Mouse (Mus musculus) kidney, postnatal 0 days (tissue): ENCODE measurements at regions not wholly inside any gene's neighbourhood (a gene's known extent, or its start where the extent isn't known, plus 50 kb on each side); places are given as distances from the start of the nearest gene placed in this dataset.
A peak's percentile ranks its signal among the peaks of the same experiment; 100 is the strongest.

Experiments used
- ATAC-seq: fragments of 200-750 bp; cut with Nextera tagmentation; replicated peaks from 2 replicates; pipeline ENCODE4 v1.8.0; 2017; ENCODE audit warnings: low read depth, moderate number of reproducible peaks, moderate TSS enrichment, moderate library complexity; ENCODE audit not compliant: low FRiP score
- DNase-seq: peaks from one replicate; pipeline ENCODE4 v3.0.0-alpha.2; 2016; ENCODE audit warnings: low spot score
- H3K27ac ChIP-seq: fragments of 300-500 bp; sonication (generic); 2 replicates; pipeline ENCODE4 v1.5.1; 2014; ENCODE audit warnings: mild to moderate bottlenecking
- H3K27me3 ChIP-seq: fragments of 300-500 bp; sonication (generic); 2 replicates; pipeline ENCODE4 v1.6.1; 2014; ENCODE audit warnings: low read length, mixed read lengths; ENCODE audit not compliant: insufficient read depth
- H3K36me3 ChIP-seq: fragments of 300-500 bp; sonication (generic); 2 replicates; pipeline ENCODE4 v1.6.1; 2014; ENCODE audit warnings: low read length, mixed read lengths; ENCODE audit not compliant: insufficient read depth
- H3K4me1 ChIP-seq: fragments of 300-500 bp; sonication (generic); replicated peaks from 2 replicates; pipeline ENCODE4 v1.6.1; 2014; ENCODE audit warnings: antibody characterized with exemption, low read length, mixed read lengths; ENCODE audit not compliant: insufficient read depth
- H3K4me2 ChIP-seq: fragments of 300-500 bp; sonication (generic); 2 replicates; pipeline ENCODE4 v1.6.1; 2014; ENCODE audit warnings: mild to moderate bottlenecking, low read length, moderate library complexity, mixed read lengths
- H3K4me3 ChIP-seq: fragments of 300-500 bp; sonication (generic); replicated peaks from 2 replicates; pipeline ENCODE4 v1.5.1; 2014; ENCODE audit warnings: low read depth, low read length
- H3K9ac ChIP-seq: fragments of 300-500 bp; sonication (generic); 2 replicates; pipeline ENCODE4 v1.6.1; 2014; ENCODE audit warnings: low read depth, low read length
- H3K9me3 ChIP-seq: fragments of 300-500 bp; sonication (generic); replicated peaks from 2 replicates; pipeline ENCODE4 v1.6.1; 2016; ENCODE audit warnings: low read length, inconsistent platforms, mixed read lengths
- CTCF ChIP-seq: IDR thresholded peaks from 2 replicates; pipeline ENCODE4 v1.5.1; 2016; ENCODE audit warnings: antibody characterized with exemption, low read depth, mild to moderate bottlenecking, moderate library complexity
- WGBS: fragments of 180-500 bp; shearing (Covaris S2); extraction: QIAGEN DNeasy Blood & Tissue Kit; methylation state at CpG from one replicate; pipeline ENCODE4 v1.1.7; 2014; 5-methylcytosine and 5-hydroxymethylcytosine counted together

- WGBS: 69% methylated on average over 3 of the region's 3 CpGs
- ATAC-seq: no peak; the same call in 1 of the 2 replicates
- no peak for DNase-seq
- no peaks in the 10 kb centered on the region for H3K27me3 ChIP-seq
- no peak overlapping the region for H3K4me3 ChIP-seq
- no peak overlapping the region for H3K4me2 ChIP-seq
- H3K27ac ChIP-seq: no peak overlapping the region
- no peak for TF ChIP-seq CTCF
- no peak overlapping the region for H3K9ac ChIP-seq
- no peaks in the 10 kb centered on the region for H3K36me3 ChIP-seq
- no peaks in the 10 kb centered on the region for H3K9me3 ChIP-seq
- H3K4me1 ChIP-seq: peaks cover 17% of the 10 kb centered on the region; the same call in 1 of the 2 replicates
These were observed 160.2 kb upstream of the Ncam1 start for GRCm38 (mm10) chr9:49958890-49959289.

- H3K36me3 ChIP-seq: no peaks in the 10 kb centered on the region
- ATAC-seq (no peak), DNase-seq (no peak)
- 62% methylated on average over 3 of the region's 3 CpGs for WGBS
- H3K4me1 ChIP-seq: no peaks in the 10 kb centered on the region
- H3K9ac ChIP-seq: no peak overlapping the region
- H3K4me3 ChIP-seq: no peak overlapping the region
- H3K27ac ChIP-seq: no peak overlapping the region
- no peaks in the 10 kb centered on the region for H3K27me3 ChIP-seq
- no peaks in the 10 kb centered on the region for H3K9me3 ChIP-seq
- H3K4me2 ChIP-seq: no peak overlapping the region
- no peak for TF ChIP-seq CTCF
These were observed 155.9 kb upstream of the Ncam1 start for GRCm38 (mm10) chr9:49954601-49955000.

- no peak for TF ChIP-seq CTCF
- Histone ChIP-seq H3K9me3 (no peaks in the 10 kb centered on the region), H3K4me3 (no peak overlapping the region), H3K36me3 (no peaks in the 10 kb centered on the region), H3K27me3 (no peaks in the 10 kb centered on the region), H3K4me2 (no peak overlapping the region), H3K4me1 (no peaks in the 10 kb centered on the region), H3K27ac (no peak overlapping the region), H3K9ac (no peak overlapping the region)
- DNase-seq (no peak), ATAC-seq (no peak)
- WGBS: 68% methylated on average over 5 of the region's 5 CpGs
These were observed 151.6 kb upstream of the Ncam1 start for GRCm38 (mm10) chr9:49950321-49950720.

- Histone ChIP-seq H3K27me3 (no peaks in the 10 kb centered on the region), H3K4me1 (no peaks in the 10 kb centered on the region), H3K4me3 (no peak overlapping the region), H3K36me3 (no peaks in the 10 kb centered on the region), H3K4me2 (no peak overlapping the region), H3K27ac (no peak overlapping the region), H3K9ac (no peak overlapping the region), H3K9me3 (no peaks in the 10 kb centered on the region)
- WGBS: 79% methylated on average over 4 of the region's 4 CpGs
- TF ChIP-seq CTCF: no peak
- DNase-seq: no peak
- ATAC-seq: no peak
These were observed 149.8 kb upstream of the Ncam1 start for GRCm38 (mm10) chr9:49948546-49948945.

- DNase-seq (no peak), ATAC-seq (no peak)
- Histone ChIP-seq H3K4me1 (no peaks in the 10 kb centered on the region), H3K27me3 (no peaks in the 10 kb centered on the region), H3K4me2 (no peak overlapping the region), H3K36me3 (no peaks in the 10 kb centered on the region), H3K9ac (no peak overlapping the region), H3K27ac (no peak overlapping the region), H3K9me3 (no peaks in the 10 kb centered on the region), H3K4me3 (no peak overlapping the region)
- 71% methylated on average over 2 of the region's 2 CpGs for WGBS
- TF ChIP-seq CTCF: peak; percentile 43
These were observed 148.1 kb upstream of the Ncam1 start for GRCm38 (mm10) chr9:49946857-49947256.

GRCm38 (mm10) chr9:49935555-49936376, 137.0 kb upstream of the Ncam1 start:
- no peak for DNase-seq
- TF ChIP-seq CTCF: no peak
- Histone ChIP-seq H3K4me3 (no peak overlapping the region), H3K36me3 (no peaks in the 10 kb centered on the region), H3K9ac (no peak overlapping the region), H3K4me2 (no peak overlapping the region), H3K27ac (no peak overlapping the region), H3K9me3 (no peaks in the 10 kb centered on the region), H3K27me3 (no peaks in the 10 kb centered on the region), H3K4me1 (no peaks in the 10 kb centered on the region)
- ATAC-seq: no peak
- 43% methylated on average over 9 of the region's 9 CpGs for WGBS
